Mouse (Mus musculus) embryonic facial prominence, embryonic 14.5 days (tissue): ENCODE measurements at regions not wholly inside any gene's neighbourhood (a gene's known extent, or its start where the extent isn't known, plus 50 kb on each side); places are given as distances from the start of the nearest gene placed in this dataset.
A peak's percentile ranks its signal among the peaks of the same experiment; 100 is the strongest.
"Not testable (repeated sequence)": the region's sequence is repeated elsewhere in the genome, so short reads cannot be mapped to it uniquely, and the experiment has no call there.

Source experiments
- ATAC-seq: fragments of 200-750 bp; cut with Nextera tagmentation; 2 replicates; pipeline ENCODE4 v1.8.0; 2017; ENCODE audit warnings: low read depth, moderate number of reproducible peaks, moderate TSS enrichment
- DNase-seq: peaks from one replicate; pipeline ENCODE4 v3.0.0-alpha.2; 2015; ENCODE audit warnings: low spot score
- H3K27ac ChIP-seq: fragments of 300-500 bp; sonication (generic); replicated peaks from 2 replicates; pipeline ENCODE4 v1.5.1; 2014; ENCODE audit warnings: low read depth, mild to moderate bottlenecking, low read length, moderate library complexity
- H3K27me3 ChIP-seq: fragments of 300-500 bp; sonication (generic); replicated peaks from 2 replicates; pipeline ENCODE4 v1.6.1; 2014; ENCODE audit warnings: low read length; ENCODE audit not compliant: control insufficient read depth, insufficient read depth
- H3K36me3 ChIP-seq: fragments of 300-500 bp; sonication (generic); 2 replicates; pipeline ENCODE4 v1.6.1; 2014; ENCODE audit warnings: low read length, mixed read lengths; ENCODE audit not compliant: control insufficient read depth, insufficient read depth
- H3K4me1 ChIP-seq: fragments of 300-500 bp; sonication (generic); 2 replicates; pipeline ENCODE4 v1.6.1; 2014; ENCODE audit warnings: antibody characterized with exemption, low read length; ENCODE audit not compliant: control insufficient read depth, insufficient read depth
- H3K4me2 ChIP-seq: fragments of 300-500 bp; sonication (generic); 2 replicates; pipeline ENCODE4 v1.6.1; 2014; ENCODE audit warnings: low read depth, mild to moderate bottlenecking, low read length, moderate library complexity, mixed read lengths
- H3K4me3 ChIP-seq: fragments of 300-500 bp; sonication (generic); 2 replicates; pipeline ENCODE4 v1.5.1; 2014; ENCODE audit warnings: low read depth, mild to moderate bottlenecking, low read length
- H3K9ac ChIP-seq: fragments of 300-500 bp; sonication (generic); 2 replicates; pipeline ENCODE4 v1.6.1; 2014; ENCODE audit warnings: low read depth, mild to moderate bottlenecking, low read length, moderate library complexity, mixed read lengths
- H3K9me3 ChIP-seq: fragments of 300-500 bp; sonication (generic); 2 replicates; pipeline ENCODE4 v1.6.1; 2016; ENCODE audit warnings: low read length; ENCODE audit not compliant: control insufficient read depth
- WGBS: fragments of 180-500 bp; shearing (Covaris S2); extraction: QIAGEN DNeasy Blood & Tissue Kit; methylation state at CpG from one replicate; pipeline ENCODE4 v1.1.7; 2014; 5-methylcytosine and 5-hydroxymethylcytosine counted together

DNA sequence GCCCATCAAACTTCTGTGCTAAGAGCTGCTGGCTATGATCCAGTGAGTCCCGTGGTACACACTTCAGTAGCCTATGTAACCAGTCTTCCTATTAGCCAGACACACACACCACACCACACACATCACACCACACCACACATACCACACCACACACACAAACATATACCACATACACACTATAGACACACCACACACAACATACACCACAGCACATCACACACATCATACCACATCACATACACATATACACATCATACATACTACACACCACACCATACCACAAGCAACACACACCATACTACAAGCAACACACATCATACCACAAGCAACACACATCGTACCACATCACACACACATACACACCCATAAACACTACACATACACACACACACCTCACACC lies 119.7 kb upstream of the Arid1b start:
- Histone ChIP-seq H3K4me3 (no peak overlapping the region), H3K9ac (no peak overlapping the region), H3K36me3 (no peaks in the 10 kb centered on the region), H3K4me1 (peaks cover 11% of the 10 kb centered on the region), H3K27me3 (no peaks in the 10 kb centered on the region), H3K4me2 (no peak overlapping the region), H3K9me3 (no peaks in the 10 kb centered on the region), H3K27ac (no peak overlapping the region)
- ATAC-seq, result no peak
- no peak for DNase-seq
- WGBS, result 84% methylated on average over 2 of the region's 2 CpGs

DNA sequence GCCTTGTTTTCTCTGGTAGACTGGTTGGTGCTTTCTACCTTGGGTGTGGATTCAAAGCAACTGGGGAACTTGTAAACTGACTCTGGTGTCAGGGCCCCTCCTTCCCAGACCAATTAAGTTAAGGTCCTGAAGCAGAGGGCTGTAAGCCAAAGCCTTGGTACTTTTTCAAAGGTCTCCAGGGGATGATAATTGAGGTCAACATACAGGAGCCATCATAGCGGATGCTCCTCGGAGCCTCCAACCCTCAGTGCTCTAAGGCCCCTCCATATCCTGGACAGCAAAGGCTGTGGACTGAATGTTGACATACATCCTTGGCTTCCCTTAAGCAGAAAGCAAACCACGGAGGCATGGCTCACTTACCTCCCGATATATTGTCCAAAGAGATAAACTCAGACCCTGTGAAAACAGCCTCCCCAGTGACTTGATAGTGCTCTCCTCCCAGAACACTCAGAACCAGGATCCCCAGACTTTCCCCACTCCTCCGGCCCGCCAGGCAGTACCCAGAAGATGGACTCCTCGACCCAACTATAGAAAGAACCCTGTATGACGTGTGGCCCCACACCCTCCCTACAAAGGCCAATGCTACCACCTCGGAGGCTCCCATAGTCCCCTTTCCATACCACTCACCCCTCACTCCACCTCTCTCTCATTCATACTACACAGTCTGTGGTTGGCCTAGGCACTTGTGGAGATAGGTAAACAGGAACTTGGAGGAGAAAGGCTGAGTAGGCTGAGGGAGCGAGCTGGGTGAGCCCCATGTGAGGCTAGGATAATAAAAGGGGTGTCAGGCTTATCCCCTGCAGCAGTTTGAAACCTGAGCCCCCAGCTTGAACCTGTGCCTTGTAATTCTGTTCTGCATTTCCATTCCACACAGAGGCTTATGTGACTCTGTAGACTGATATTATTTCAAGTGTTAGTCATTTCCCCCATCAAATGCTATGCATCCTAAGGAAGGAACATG lies 118.8 kb upstream of the Arid1b start:
- ATAC-seq, result peak; percentile 57; the same call in 1 of the 2 replicates
- WGBS, result 70% methylated on average over 10 of the region's 10 CpGs
- no peaks in the 10 kb centered on the region for H3K9me3 ChIP-seq
- peaks cover 11% of the 10 kb centered on the region for H3K4me1 ChIP-seq
- H3K9ac ChIP-seq, result no peak overlapping the region
- no peak overlapping the region for H3K4me3 ChIP-seq
- H3K4me2 ChIP-seq, result no peak overlapping the region
- H3K27ac ChIP-seq, result no peak overlapping the region
- H3K36me3 ChIP-seq, result no peaks in the 10 kb centered on the region
- H3K27me3 ChIP-seq, result no peaks in the 10 kb centered on the region
- peak; percentile 38 for DNase-seq

DNA sequence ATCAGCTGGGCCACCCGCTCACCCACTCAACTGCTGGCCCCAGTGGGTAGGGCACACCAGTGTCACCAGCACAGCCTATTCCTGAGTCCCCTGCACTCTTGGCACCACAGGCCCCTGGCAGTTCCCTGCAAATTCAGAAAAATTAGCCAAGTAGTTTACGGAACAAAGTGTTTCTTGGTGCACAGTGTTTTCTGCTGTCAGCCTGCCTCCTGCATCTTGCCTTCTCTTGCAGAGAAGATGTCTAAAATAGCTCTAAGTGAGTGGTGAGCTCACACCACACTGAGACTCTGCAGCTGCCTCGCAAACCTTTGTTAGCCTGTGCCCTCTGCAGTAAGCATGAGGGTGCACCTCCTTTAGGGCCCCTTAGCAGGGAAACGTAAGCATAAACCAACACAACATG lies 117.7 kb upstream of the Arid1b start:
- no peaks in the 10 kb centered on the region for H3K36me3 ChIP-seq
- WGBS, result 81% methylated on average over 4 of the region's 4 CpGs
- no peak overlapping the region for H3K27ac ChIP-seq
- no peak for DNase-seq
- no peak for ATAC-seq
- H3K9ac ChIP-seq, result no peak overlapping the region
- H3K9me3 ChIP-seq, result no peaks in the 10 kb centered on the region
- no peaks in the 10 kb centered on the region for H3K27me3 ChIP-seq
- peaks cover 11% of the 10 kb centered on the region for H3K4me1 ChIP-seq
- H3K4me3 ChIP-seq, result no peak overlapping the region
- H3K4me2 ChIP-seq, result no peak overlapping the region

DNA sequence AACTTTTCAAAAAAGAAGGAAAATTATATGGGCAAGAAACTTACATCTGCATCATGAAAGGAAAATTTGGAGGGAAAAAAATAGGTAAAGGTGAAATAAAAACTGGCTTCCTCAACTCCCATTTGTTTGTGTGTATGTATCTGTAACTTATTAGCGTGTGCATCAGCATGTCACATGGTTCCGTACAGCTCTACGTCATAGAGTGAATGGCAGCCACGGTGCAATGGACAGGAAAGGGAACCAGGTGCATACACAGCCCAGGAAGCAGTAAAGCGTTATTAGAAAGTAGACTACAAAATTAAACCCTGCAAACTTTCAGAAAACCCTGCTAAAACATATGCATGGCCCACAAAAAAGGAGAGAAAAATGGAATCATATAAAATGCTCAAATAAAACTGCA lies 112.7 kb upstream of the Arid1b start:
- Histone ChIP-seq H3K4me2 (no peak overlapping the region), H3K27ac (no peak overlapping the region), H3K27me3 (no peaks in the 10 kb centered on the region), H3K36me3 (no peaks in the 10 kb centered on the region), H3K9ac (no peak overlapping the region), H3K4me3 (no peak overlapping the region), H3K4me1 (peaks cover 3% of the 10 kb centered on the region; the same call in 1 of the 2 replicates), H3K9me3 (no peaks in the 10 kb centered on the region)
- ATAC-seq (no peak), DNase-seq (no peak)
- WGBS, result 72% methylated on average over 5 of the region's 5 CpGs

DNA sequence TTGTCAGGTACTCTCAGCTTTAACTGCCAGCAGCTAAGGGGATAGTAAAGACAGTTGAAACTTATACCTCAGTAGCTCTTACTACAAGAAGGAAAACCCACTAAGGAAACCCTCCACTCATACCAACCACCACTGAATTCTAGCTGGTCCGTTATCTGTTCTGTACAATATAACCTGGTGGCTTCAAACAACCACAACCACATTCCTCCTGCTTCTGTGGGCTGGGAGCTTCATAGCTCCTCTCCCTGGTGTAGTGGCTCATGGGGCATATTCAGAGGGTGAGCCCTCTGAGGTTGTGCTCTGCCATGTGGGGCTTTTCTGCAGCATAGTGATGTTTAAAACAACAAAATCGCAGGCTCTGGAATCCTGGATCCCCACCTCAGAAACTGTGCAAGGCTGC lies 110.0 kb upstream of the Arid1b start:
- DNase-seq, result no peak
- 87% methylated on average over 2 of the region's 2 CpGs for WGBS
- no peak overlapping the region for H3K4me2 ChIP-seq
- H3K9me3 ChIP-seq, result no peaks in the 10 kb centered on the region
- H3K9ac ChIP-seq, result no peak overlapping the region
- no peaks in the 10 kb centered on the region for H3K4me1 ChIP-seq
- no peaks in the 10 kb centered on the region for H3K36me3 ChIP-seq
- H3K4me3 ChIP-seq, result no peak overlapping the region
- no peak for ATAC-seq
- H3K27ac ChIP-seq, result no peak overlapping the region
- no peaks in the 10 kb centered on the region for H3K27me3 ChIP-seq

DNA sequence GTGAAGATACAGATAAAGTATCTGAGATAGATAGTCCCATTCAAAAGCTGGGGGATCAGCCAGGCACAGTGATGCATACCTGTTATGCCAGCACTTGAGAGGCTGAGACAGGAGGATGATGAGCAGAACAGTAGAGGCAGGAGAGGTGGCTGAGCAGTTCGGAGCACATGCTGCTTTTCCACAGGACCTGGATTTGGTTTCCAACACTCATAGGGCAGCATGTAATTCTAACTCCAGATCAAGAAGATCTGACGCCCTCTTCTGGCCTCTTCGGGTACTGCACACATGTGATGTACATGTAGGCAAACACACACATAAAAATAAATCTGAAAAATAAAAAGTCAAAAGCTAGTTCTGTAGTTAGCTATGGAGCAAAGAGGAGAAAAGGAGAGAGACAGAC lies 109.4 kb upstream of the Arid1b start:
- WGBS, result 79% methylated on average over 3 of the region's 3 CpGs
- Histone ChIP-seq H3K27me3 (no peaks in the 10 kb centered on the region), H3K4me2 (no peak overlapping the region), H3K9me3 (no peaks in the 10 kb centered on the region), H3K4me1 (no peaks in the 10 kb centered on the region), H3K9ac (no peak overlapping the region), H3K4me3 (no peak overlapping the region), H3K27ac (no peak overlapping the region), H3K36me3 (no peaks in the 10 kb centered on the region)
- ATAC-seq (no peak), DNase-seq (no peak)

DNA sequence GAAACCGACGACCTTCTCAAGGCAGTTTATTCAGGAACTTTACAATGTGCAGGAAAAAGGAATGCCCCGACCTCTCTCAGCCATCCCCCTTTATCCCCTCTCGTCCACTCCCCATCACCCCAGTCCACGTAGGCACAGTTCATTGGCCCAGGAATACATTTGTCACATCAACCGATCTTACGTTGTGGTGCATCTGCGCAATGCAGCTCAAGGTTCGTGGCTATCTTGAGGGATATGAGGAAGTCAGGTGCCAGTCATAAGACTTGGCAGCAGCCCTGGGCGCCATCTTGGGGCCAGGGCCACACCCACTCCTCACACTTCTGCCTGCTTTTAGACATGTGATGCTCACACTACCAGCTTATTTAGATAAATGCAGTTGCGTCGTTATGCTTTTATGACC lies 106.8 kb upstream of the Arid1b start:
- H3K27me3 ChIP-seq, H3K4me1 ChIP-seq, DNase-seq, H3K9ac ChIP-seq, ATAC-seq, H3K9me3 ChIP-seq, H3K36me3 ChIP-seq, H3K4me2 ChIP-seq, H3K27ac ChIP-seq, H3K4me3 ChIP-seq: not testable (repeated sequence)
- WGBS, result 87% methylated on average over 12 of the region's 12 CpGs

DNA sequence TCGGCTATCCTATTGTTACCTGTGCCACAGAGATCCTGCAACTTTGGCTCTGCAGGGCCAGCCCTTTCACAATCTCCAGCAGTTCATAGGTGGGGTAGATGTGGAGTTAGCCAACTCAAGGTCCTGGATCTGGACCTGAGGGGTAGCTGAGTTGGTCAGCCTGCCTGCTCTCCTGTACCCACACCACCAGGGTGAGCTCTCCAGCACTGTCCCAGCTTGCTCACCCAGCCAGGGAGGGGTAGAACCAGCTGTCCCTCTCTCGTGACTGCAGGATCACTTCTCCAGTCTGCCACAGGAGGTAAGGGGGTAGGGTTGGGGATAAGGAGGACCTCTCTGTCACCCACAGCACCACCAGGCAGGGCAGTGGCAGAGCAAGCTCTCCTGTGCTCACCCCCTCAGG lies 104.6 kb upstream of the Arid1b start:
- H3K27me3 ChIP-seq, result no peaks in the 10 kb centered on the region
- no peaks in the 10 kb centered on the region for H3K4me1 ChIP-seq
- ATAC-seq, result no peak
- H3K9ac ChIP-seq, result no peak overlapping the region
- WGBS, result 62% methylated on average over 2 of the region's 2 CpGs
- H3K9me3 ChIP-seq, result no peaks in the 10 kb centered on the region
- H3K4me3 ChIP-seq, result no peak overlapping the region
- no peak overlapping the region for H3K4me2 ChIP-seq
- no peak for DNase-seq
- no peak overlapping the region for H3K27ac ChIP-seq
- H3K36me3 ChIP-seq, result no peaks in the 10 kb centered on the region

DNA sequence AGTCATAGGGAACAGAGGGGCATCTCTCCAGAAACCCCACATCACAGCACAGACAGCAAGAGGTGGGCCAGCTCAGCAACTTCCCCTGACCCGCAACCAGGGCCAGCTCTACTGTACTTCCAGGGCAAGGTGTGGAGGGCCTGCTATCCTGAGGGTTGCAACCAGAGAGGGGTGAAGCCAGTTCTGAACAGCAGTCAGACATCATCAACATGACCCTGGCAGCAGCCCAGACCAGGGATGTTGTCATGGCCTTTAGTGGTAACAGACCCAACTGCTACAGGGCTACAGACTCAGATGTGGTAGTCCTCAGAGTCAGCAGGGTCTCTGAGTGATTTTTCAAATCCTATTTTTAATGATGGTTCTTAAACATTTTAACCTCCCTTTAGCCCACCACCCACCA lies 104.0 kb upstream of the Arid1b start:
- no peak for ATAC-seq
- WGBS, result 85% methylated on average over 1 of the region's 1 CpGs
- no peak overlapping the region for H3K4me2 ChIP-seq

More for the DNA sequence above, 104.0 kb upstream of the Arid1b start:
- no peak for DNase-seq
- Histone ChIP-seq H3K4me3 (no peak overlapping the region), H3K27ac (no peak overlapping the region), H3K9ac (no peak overlapping the region), H3K9me3 (no peaks in the 10 kb centered on the region), H3K27me3 (no peaks in the 10 kb centered on the region), H3K4me1 (no peaks in the 10 kb centered on the region), H3K36me3 (no peaks in the 10 kb centered on the region)
